Mouse (Mus musculus): ENCODE results near the gene Gnat2. TPM values are rescaled to one million over a fixed set of nuclear protein-coding genes. Genes with fewer than 3 reads are reported as not detected.

The Gnat2 gene
- polyA plus RNA-seq, 1 experiment from 2014 or later, result 1.9 TPM

- 75% methylated on average over 6 of the region's 6 CpGs for WGBS
Observed at GRCm38 (mm10) chr3:108092030-108092429, 559 bp upstream of the Gnat2 start.

GRCm38 (mm10) chr3:108093306-108093705, 717 bp downstream of the Gnat2 start:
- H3K4me2 ChIP-seq (replicated peaks; ENCODE audit: low read depth, low read length), result no peak overlapping the region

More at GRCm38 (mm10) chr3:108092030-108092429, 559 bp upstream of the Gnat2 start:
- H3K27ac ChIP-seq (ENCODE audit: low read length), result no peak overlapping the region
- no peak overlapping the region for H3K4me2 ChIP-seq (replicated peaks; ENCODE audit: low read depth, low read length)
- H3K27me3 ChIP-seq (ENCODE audit: insufficient read depth, low read length), result no peaks in the 10 kb centered on the region
- no peak overlapping the region for H3K9ac ChIP-seq (replicated peaks; ENCODE audit: low read length)
- H3K36me3 ChIP-seq (ENCODE audit: insufficient read depth, low read length), result no peaks in the 10 kb centered on the region
- H3K9me3 ChIP-seq (ENCODE audit: low read length), result no peaks in the 10 kb centered on the region
- H3K4me3 ChIP-seq (ENCODE audit: low read length), result no peak overlapping the region
- peaks cover 12% of the 10 kb centered on the region; the same call in 1 of the 2 replicates for H3K4me1 ChIP-seq (ENCODE audit: insufficient read depth, low read length)
- ATAC-seq (ENCODE audit: low FRiP score, low TSS enrichment), result no peak

GRCm38 (mm10) chr3:108094146-108094545, 1.6 kb downstream of the Gnat2 start:
- Histone ChIP-seq H3K9ac (replicated peaks; ENCODE audit: low read length) (no peak overlapping the region), H3K27me3 (ENCODE audit: insufficient read depth, low read length) (no peaks in the 10 kb centered on the region), H3K4me2 (replicated peaks; ENCODE audit: low read depth, low read length) (no peak overlapping the region), H3K36me3 (ENCODE audit: insufficient read depth, low read length) (no peaks in the 10 kb centered on the region), H3K27ac (ENCODE audit: low read length) (no peak overlapping the region), H3K4me1 (ENCODE audit: insufficient read depth, low read length) (peaks cover 6% of the 10 kb centered on the region; the same call in 1 of the 2 replicates), H3K9me3 (ENCODE audit: low read length) (no peaks in the 10 kb centered on the region), H3K4me3 (ENCODE audit: low read length) (no peak overlapping the region)
- ATAC-seq (ENCODE audit: low FRiP score, low TSS enrichment), result no peak
- 83% methylated on average over 1 of the region's 1 CpGs for WGBS

More at GRCm38 (mm10) chr3:108093306-108093705, 717 bp downstream of the Gnat2 start:
- Histone ChIP-seq H3K27ac (ENCODE audit: low read length) (no peak overlapping the region), H3K4me1 (ENCODE audit: insufficient read depth, low read length) (peaks cover 12% of the 10 kb centered on the region; the same call in 1 of the 2 replicates), H3K9ac (replicated peaks; ENCODE audit: low read length) (no peak overlapping the region), H3K9me3 (ENCODE audit: low read length) (no peaks in the 10 kb centered on the region), H3K27me3 (ENCODE audit: insufficient read depth, low read length) (no peaks in the 10 kb centered on the region), H3K36me3 (ENCODE audit: insufficient read depth, low read length) (no peaks in the 10 kb centered on the region), H3K4me3 (ENCODE audit: low read length) (no peak overlapping the region)
- no peak for ATAC-seq (ENCODE audit: low FRiP score, low TSS enrichment)
- 65% methylated on average over 6 of the region's 6 CpGs for WGBS

- Histone ChIP-seq H3K9ac (replicated peaks; ENCODE audit: low read length) (no peak overlapping the region), H3K4me1 (ENCODE audit: insufficient read depth, low read length) (peaks cover 4% of the 10 kb centered on the region; the same call in 1 of the 2 replicates), H3K4me2 (replicated peaks; ENCODE audit: low read depth, low read length) (no peak overlapping the region), H3K36me3 (ENCODE audit: insufficient read depth, low read length) (no peaks in the 10 kb centered on the region), H3K27ac (ENCODE audit: low read length) (no peak overlapping the region), H3K27me3 (ENCODE audit: insufficient read depth, low read length) (no peaks in the 10 kb centered on the region), H3K4me3 (ENCODE audit: low read length) (no peak overlapping the region), H3K9me3 (ENCODE audit: low read length) (no peaks in the 10 kb centered on the region)
- ATAC-seq (ENCODE audit: low FRiP score, low TSS enrichment), result no peak
- WGBS, result 91% methylated on average over 12 of the region's 12 CpGs
Observed at GRCm38 (mm10) chr3:108094976-108095760, 2.6 kb downstream of the Gnat2 start.

GRCm38 (mm10) chr3:108096226-108096625, 3.6 kb downstream of the Gnat2 start:
- H3K36me3 ChIP-seq (ENCODE audit: insufficient read depth, low read length), result no peaks in the 10 kb centered on the region
- WGBS, result 41% methylated on average over 8 of the region's 8 CpGs
- H3K4me2 ChIP-seq (replicated peaks; ENCODE audit: low read depth, low read length), result no peak overlapping the region
- no peak for ATAC-seq (ENCODE audit: low FRiP score, low TSS enrichment)
- no peak overlapping the region for H3K4me3 ChIP-seq (ENCODE audit: low read length)
- H3K27ac ChIP-seq (ENCODE audit: low read length), result no peak overlapping the region
- H3K9ac ChIP-seq (replicated peaks; ENCODE audit: low read length), result no peak overlapping the region
- no peaks in the 10 kb centered on the region for H3K27me3 ChIP-seq (ENCODE audit: insufficient read depth, low read length)
- H3K4me1 ChIP-seq (ENCODE audit: insufficient read depth, low read length), result peaks cover 4% of the 10 kb centered on the region; the same call in 1 of the 2 replicates
- no peaks in the 10 kb centered on the region for H3K9me3 ChIP-seq (ENCODE audit: low read length)

- no peak for ATAC-seq (ENCODE audit: low FRiP score, low TSS enrichment)
- 79% methylated on average over 10 of the region's 10 CpGs for WGBS
- peaks cover 4% of the 10 kb centered on the region; the same call in 1 of the 2 replicates for H3K4me1 ChIP-seq (ENCODE audit: insufficient read depth, low read length)
- no peaks in the 10 kb centered on the region for H3K27me3 ChIP-seq (ENCODE audit: insufficient read depth, low read length)
- no peak overlapping the region for H3K9ac ChIP-seq (replicated peaks; ENCODE audit: low read length)
- H3K36me3 ChIP-seq (ENCODE audit: insufficient read depth, low read length), result no peaks in the 10 kb centered on the region
- H3K4me3 ChIP-seq (ENCODE audit: low read length), result no peak overlapping the region
- no peak overlapping the region for H3K27ac ChIP-seq (ENCODE audit: low read length)
- H3K9me3 ChIP-seq (ENCODE audit: low read length), result no peaks in the 10 kb centered on the region
- no peak overlapping the region for H3K4me2 ChIP-seq (replicated peaks; ENCODE audit: low read depth, low read length)
Observed at GRCm38 (mm10) chr3:108096726-108097125, 4.1 kb downstream of the Gnat2 start.

GRCm38 (mm10) chr3:108097656-108098055, 5.1 kb downstream of the Gnat2 start:
- Histone ChIP-seq H3K27me3 (ENCODE audit: insufficient read depth, low read length) (no peaks in the 10 kb centered on the region), H3K4me2 (replicated peaks; ENCODE audit: low read depth, low read length) (no peak overlapping the region), H3K9me3 (ENCODE audit: low read length) (no peaks in the 10 kb centered on the region), H3K4me1 (ENCODE audit: insufficient read depth, low read length) (peaks cover 4% of the 10 kb centered on the region; the same call in 1 of the 2 replicates), H3K27ac (ENCODE audit: low read length) (no peak overlapping the region), H3K36me3 (ENCODE audit: insufficient read depth, low read length) (no peaks in the 10 kb centered on the region), H3K4me3 (ENCODE audit: low read length) (no peak overlapping the region), H3K9ac (replicated peaks; ENCODE audit: low read length) (no peak overlapping the region)
- no peak for ATAC-seq (ENCODE audit: low FRiP score, low TSS enrichment)
- 70% methylated on average over 8 of the region's 8 CpGs for WGBS

GRCm38 (mm10) chr3:108098316-108098715, 5.7 kb downstream of the Gnat2 start:
- Histone ChIP-seq H3K9ac (replicated peaks; ENCODE audit: low read length) (no peak overlapping the region), H3K27me3 (ENCODE audit: insufficient read depth, low read length) (no peaks in the 10 kb centered on the region), H3K36me3 (ENCODE audit: insufficient read depth, low read length) (no peaks in the 10 kb centered on the region), H3K4me1 (ENCODE audit: insufficient read depth, low read length) (peaks cover 4% of the 10 kb centered on the region; the same call in 1 of the 2 replicates), H3K4me3 (ENCODE audit: low read length) (no peak overlapping the region), H3K9me3 (ENCODE audit: low read length) (no peaks in the 10 kb centered on the region), H3K4me2 (replicated peaks; ENCODE audit: low read depth, low read length) (no peak overlapping the region), H3K27ac (ENCODE audit: low read length) (no peak overlapping the region)
- 58% methylated on average over 6 of the region's 6 CpGs for WGBS
- ATAC-seq (ENCODE audit: low FRiP score, low TSS enrichment), result no peak

GRCm38 (mm10) chr3:108101594-108101993, 9.0 kb downstream of the Gnat2 start:
- Histone ChIP-seq H3K36me3 (ENCODE audit: insufficient read depth, low read length) (peaks cover 13% of the 10 kb centered on the region), H3K27ac (ENCODE audit: low read length) (no peak overlapping the region), H3K27me3 (ENCODE audit: insufficient read depth, low read length) (no peaks in the 10 kb centered on the region), H3K9me3 (ENCODE audit: low read length) (no peaks in the 10 kb centered on the region), H3K9ac (replicated peaks; ENCODE audit: low read length) (no peak overlapping the region), H3K4me3 (ENCODE audit: low read length) (no peak overlapping the region), H3K4me2 (replicated peaks; ENCODE audit: low read depth, low read length) (no peak overlapping the region), H3K4me1 (ENCODE audit: insufficient read depth, low read length) (no peaks in the 10 kb centered on the region)
- no peak for ATAC-seq (ENCODE audit: low FRiP score, low TSS enrichment)
- 41% methylated on average over 3 of the region's 3 CpGs for WGBS

GRCm38 (mm10) chr3:108102075-108102474, 9.5 kb downstream of the Gnat2 start:
- Histone ChIP-seq H3K9me3 (ENCODE audit: low read length) (no peaks in the 10 kb centered on the region), H3K36me3 (ENCODE audit: insufficient read depth, low read length) (peaks cover 13% of the 10 kb centered on the region), H3K27me3 (ENCODE audit: insufficient read depth, low read length) (no peaks in the 10 kb centered on the region), H3K4me2 (replicated peaks; ENCODE audit: low read depth, low read length) (no peak overlapping the region), H3K4me3 (ENCODE audit: low read length) (no peak overlapping the region), H3K9ac (replicated peaks; ENCODE audit: low read length) (no peak overlapping the region), H3K4me1 (ENCODE audit: insufficient read depth, low read length) (no peaks in the 10 kb centered on the region), H3K27ac (ENCODE audit: low read length) (no peak overlapping the region)
- WGBS, result 84% methylated on average over 6 of the region's 6 CpGs
- no peak for ATAC-seq (ENCODE audit: low FRiP score, low TSS enrichment)

Measured in kidney, embryonic 16.5 days (tissue).